Mouse (Mus musculus): ENCODE data around the gene Gdpd5.

The Gdpd5 gene

DNA sequence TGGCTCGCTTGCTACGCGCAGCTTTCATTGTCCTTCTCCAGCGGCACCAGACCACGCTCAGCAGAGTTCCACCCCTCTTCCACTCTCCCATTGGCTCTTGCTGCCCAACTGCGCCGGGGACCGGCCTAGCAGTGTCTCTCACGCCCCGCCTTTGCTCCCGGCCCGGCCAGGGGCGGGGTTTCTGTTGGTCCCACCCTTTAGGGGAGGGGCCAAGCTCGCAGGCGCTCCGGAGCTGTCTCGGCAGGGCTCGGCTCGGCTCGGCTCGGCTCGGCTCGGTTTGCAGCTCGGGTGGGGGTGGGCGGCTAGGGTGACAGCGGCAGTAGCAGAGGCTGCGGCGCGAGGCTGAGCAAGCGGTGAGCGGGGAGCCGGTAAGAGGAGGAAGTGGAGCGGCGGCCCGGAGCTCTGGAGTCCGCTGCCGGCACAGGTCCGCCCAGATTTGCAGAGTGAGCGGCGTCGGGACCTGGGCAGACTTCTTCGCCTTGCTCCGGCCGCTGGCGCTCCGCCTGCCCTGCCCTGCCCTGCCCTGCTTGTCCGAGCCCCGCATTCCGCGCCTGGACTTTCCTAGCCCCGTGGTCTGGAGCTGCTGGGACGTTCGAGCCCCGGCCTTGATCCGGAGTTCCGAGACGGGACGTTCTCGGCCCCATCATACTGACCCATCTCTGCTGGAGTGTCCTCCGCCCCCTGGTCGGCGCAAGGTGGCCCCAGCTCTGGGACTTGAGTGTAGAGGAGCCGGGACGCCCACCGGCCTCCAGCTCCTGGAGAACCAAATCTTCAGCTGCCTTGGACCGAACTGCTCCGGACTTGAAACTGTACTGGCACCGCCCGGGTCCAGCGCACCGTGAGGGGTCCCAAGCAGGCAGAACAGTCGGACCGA is at the start of gene Gdpd5:
Gene Gdpd5, plus strand, starts transcription at position 201 of the 874 bp plus-strand sequence.
- DNase-seq (ENCODE audit: low read depth, low spot score): peak; percentile 95

DNA sequence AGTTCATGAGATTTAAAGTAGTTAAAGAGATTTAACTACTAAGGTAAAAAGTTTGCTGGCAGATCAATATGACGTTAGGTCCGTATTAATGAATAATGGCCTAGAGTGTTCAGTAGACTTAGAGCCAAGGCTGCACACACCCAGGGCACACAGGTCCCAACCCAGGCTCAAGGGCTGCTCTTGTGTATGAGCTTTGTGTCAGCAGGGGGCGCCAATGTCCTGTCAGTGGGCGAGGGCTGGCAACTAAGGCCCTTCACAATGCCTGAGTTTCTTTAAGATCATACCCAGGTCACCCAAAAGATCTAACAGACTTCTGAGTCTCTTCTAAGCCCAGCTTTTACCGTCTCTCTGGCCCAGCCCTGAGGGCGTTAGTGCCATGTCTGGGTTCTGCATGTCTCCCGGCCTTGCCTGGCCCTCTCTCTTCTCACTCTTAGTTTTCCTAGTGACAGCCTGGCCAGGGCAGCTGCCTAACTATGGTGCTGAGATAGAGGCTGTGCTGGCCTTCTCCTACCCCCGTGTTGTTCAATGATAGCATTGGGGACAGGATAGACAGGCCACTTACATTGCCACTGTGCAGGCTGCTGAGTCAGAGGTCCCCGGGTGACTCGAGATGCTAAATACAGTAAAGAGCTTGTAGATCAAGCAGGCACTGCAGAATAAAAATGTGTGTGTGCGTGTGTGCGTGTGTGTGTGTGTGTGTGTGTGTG is 48.3 kb upstream of the Gdpd5 start:
- DNase-seq (ENCODE audit: low read depth, low spot score): peak; percentile 56

DNA sequence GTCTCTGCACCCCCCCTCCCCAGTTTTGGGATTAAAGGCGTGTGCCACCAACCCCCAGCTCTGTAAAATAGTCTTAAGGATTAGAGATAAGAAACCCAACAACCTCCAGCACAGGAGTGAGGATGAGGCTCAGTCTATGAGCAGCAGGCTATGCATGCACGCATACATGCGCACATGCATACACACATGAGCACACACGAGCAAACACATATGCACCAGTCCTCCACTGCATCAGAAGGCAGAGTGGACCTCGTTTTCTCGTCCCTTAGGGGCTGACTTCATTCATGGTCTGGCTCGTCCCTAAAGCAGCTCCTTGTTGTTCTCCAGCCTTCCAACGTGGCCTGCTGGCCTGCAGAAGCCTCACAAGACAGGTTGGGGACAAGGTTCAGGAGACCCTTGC is 40.5 kb upstream of the Gdpd5 start:
- DNase-seq (ENCODE audit: low read depth, low spot score): no peak

DNA sequence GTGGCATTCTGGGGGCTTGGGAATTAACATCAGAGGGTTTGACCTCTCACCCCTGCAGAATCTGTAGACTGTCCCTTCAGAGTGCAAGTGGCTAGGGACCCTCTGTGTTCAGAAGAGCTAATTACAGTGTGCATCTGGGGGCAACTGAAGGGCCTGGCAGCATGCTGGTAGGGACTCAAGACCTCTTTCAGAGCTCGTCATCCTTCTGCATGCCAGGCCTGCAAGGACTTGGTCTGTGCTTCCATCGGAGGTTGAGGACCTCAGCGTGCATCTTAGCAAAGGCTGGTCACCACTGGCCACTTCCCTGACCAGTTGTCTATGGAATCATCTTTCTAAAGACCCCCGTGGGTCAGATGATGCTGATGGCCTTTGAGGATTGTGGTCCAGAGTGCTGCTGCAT is 37.6 kb upstream of the Gdpd5 start:
- DNase-seq (ENCODE audit: low read depth, low spot score): no peak

DNA sequence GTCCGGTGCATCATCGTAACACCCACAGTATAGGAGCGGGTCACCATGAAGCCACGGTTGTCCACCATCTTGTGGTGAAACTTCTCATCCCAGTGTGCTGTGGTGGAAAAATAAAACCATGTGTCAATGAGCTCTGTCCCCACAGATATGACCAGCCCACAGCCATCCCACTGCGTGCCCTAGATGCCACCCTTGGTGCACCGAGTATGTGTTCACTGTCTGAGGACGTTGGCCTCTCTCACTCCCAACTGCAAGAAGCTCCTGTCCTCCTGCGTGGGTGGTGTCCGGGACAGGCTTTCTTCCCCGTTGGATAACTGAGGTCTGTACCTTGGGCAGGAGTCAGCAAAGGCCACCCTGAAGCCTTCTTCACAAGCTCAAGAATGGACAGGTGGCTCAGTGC is 33.9 kb upstream of the Gdpd5 start:
- DNase-seq (ENCODE audit: low read depth, low spot score): no peak

DNA sequence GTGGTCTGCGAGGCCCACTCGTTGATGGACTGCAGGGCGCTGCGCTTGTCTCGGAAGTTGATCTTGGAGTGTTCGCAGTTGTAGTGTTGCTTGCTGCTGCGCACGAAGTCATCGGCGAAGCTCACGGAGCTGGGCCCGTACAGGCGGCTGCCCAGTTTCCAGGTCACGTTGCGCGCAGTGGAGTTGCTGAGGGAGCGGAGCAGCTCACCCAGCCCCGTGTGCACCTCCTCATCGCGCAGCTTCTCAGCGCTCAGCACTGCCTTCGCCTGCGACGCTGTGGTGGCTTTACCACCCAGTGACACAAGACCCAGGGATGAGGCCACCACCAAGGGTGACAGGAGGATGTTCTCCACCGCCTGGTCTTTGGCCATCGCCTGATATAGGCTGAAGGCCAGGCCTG is 32.3 kb upstream of the Gdpd5 start:
- no peak for DNase-seq (ENCODE audit: low read depth, low spot score)

DNA sequence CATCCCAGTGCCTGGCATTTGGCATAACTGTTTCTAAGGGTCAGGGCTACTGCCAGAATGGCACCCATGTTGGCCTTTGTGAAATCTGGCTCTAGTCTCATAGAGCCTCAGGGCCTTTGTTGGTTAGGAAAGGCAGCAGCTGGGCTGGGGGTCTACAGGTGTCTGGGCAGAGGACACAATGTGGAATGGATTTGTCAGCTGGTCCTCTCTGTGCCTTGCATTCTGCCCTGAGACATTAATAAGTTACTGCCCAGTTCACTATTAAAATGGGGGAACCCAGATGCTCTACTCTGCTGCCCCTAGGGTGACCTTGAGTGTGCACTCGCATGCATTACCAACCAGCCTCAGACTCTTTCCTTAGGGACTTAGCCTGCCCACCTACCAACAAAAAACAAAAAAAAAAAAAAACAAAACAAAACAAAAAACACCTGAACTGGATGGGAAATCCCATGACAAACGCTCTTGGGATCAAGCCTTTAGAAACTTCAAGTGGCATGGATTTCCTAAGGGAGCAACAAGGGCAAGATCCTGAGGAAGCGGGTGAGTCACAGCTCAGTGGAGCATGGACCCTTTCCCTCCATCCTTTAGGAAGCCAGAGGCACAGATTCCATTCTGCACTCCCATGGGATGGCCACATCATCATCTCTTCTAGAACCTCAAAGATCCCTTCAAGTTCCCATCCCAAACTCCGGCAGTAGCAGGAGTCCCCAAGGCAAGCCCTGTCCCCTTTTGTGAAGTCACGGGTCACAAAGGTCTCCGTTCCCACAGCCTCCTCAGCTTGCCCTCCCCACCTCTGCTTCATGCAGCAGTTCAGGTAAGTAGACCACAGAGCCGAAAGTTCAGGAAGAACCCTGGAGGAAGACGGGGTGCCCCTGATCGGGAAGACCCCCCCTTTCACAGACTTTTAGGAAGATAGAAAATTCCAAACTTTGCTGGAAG is 31.2 kb upstream of the Gdpd5 start:
- DNase-seq (ENCODE audit: low read depth, low spot score): no peak

DNA sequence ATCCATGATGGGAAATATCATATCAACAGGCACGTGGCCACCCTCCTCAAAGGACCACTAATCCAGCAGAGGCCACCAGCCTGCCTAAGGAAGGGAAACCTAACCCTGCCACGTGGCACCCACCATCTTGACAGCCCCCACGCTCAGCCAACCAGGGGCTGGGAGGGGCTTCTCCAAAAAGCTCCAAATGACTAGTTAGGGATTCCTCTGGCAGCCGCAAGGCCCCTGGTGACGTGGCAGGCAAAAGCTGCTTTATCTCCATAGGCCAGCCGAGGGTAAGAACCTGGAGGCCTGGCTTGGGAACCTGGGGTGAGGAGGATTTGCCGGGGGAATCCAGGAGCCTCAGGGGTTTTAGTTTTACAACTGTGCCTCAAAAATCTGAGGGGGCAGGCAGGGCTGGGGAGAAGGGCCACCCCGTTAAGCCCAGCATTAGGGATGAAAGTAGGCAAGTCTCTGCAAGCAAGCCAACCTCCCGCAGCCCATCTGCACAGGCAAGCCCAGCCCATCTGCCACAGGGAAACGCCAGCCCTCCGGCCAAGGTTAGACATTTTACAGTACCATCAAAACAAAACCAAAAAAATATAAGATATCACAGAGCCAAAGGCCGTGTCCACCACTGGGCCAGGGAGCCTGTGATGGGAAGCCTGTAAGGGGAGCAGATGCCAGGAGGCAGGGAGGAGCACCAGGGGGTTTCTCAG is 30.0 kb upstream of the Gdpd5 start:
- no peak for DNase-seq (ENCODE audit: low read depth, low spot score)

DNA sequence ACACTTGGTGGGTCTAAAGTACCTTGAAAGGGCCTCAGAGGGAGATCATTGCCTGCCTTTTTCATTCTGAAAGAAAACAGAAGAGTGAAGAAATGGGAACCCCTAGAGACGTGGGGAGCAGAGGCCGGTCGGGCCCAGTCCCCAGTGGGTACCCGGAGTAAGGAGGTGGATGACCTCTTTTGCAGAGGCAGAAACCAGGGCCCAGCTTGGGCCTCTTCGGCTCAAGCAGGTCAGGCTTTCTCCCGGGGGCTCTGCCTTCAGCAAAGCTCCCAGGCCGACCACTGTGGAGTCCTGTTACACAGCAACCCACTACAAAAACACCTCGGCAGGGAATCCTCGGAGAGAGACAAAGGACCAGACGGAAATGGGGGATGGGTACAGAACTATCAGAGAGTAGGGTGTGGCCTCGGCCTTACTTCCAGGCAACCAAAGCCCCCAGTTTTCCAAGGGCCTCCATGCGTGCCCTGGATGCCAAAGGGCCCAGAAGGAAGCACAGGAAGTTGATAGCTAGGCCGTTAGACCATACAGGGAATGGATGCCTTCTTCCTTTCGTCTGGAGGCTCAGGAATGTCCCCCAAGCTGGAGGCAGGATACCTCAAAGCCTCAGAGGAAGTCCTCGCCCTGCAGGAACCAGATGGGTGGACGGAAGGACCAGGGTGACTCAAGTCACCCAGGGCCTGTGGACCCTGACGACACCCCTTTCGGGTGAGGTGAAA is 29.3 kb upstream of the Gdpd5 start:
- DNase-seq (ENCODE audit: low read depth, low spot score): no peak

DNA sequence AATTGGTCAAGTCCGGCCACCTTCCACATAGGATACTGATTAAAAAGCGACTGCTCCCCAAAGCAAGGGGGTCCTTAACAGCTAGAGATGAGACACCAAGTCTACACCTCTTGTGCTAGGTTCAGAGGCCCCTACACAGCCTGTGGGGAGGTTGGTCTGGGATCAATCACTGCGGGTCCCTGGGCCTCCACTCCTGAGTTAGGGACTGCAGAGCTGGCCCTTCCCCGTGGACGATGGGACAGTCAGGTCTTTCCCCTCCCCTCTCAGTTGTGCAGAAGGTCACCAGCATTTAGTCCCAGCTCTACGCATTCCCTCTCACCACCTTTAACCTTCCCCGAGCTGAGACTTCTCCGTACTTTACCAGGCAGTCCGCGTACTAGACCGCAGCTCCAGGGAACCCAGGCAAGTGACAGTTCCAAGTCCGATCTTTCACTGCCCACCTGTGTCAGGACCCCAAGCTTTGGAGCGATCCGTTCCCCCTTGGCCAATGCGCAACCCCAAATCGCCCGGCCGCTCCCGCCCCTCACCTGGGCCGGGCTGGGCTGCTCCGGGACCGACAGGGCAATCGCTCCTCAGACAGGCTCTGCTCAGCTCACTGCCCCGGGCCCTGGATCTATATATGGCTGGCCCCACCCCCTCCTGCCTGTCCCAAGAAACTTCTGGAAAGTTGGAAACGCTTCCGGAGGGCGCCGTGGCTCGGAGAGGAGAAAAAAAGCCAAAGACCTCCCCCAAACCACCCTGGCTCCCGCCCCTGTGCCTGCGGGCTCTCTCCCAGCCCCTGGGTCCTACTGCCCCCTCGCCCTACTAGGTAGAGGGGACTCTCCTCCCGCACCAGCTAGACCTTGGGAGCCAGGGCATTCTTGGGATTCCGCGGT is 28.5 kb upstream of the Gdpd5 start, which contains the start of gene Serpinh1:
Gene Serpinh1, minus strand, starts transcription at position 714 of the 875 bp plus-strand sequence.
- DNase-seq (ENCODE audit: low read depth, low spot score): no peak

DNA sequence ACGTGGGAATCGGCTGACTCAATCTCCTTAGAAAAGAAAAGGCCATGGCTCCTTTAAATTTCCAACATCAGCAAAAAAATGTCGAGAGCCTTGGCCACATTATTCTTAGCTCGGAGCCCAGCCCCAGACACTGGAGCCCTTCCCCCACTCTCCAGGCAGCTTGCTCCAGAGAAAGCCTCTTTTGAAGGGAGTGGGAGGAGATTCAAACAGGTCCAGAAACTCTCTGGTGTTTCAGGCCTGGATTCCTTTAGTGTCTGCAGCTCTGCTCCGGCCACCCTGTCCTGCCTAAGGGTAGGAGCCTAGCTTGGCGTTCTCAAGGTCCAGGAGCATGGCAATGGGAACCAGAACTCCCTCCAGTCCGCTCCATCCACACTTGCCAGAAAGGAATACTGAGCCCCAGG is 25.5 kb upstream of the Gdpd5 start:
- no peak for DNase-seq (ENCODE audit: low read depth, low spot score)

DNA sequence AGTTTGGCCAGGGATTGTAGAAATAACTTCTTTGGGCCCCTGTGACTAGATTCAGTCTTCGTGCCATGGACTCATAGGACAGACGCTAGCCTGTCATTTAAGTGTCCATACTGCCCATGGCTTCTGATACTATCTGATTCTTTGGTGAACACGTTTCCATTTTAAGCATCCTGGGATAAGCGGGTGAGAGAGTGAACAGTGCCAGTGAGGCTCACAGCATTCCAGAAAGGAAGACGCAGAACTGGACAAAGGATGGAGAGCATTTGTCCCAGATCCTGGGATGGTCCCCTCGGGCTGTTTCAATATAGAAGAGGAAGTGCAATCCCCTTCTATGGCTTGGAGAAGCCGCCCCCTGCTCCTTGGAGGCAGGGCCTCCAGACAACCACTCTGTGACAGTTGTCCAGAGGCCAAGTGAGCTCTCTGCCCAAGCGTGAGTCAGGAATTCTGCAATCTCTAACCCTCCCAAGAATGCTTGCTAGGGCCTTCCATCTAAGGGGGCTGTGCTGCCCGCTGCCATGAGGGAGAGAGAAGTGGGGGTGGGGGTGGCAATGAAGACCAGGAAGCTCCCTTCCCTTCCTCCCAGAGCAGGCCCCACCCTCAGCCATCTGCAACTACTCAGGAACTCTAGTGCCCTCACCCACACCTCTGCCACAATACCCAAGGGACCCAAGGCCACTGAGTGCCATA is 24.8 kb upstream of the Gdpd5 start:
- DNase-seq (ENCODE audit: low read depth, low spot score): no peak

DNA sequence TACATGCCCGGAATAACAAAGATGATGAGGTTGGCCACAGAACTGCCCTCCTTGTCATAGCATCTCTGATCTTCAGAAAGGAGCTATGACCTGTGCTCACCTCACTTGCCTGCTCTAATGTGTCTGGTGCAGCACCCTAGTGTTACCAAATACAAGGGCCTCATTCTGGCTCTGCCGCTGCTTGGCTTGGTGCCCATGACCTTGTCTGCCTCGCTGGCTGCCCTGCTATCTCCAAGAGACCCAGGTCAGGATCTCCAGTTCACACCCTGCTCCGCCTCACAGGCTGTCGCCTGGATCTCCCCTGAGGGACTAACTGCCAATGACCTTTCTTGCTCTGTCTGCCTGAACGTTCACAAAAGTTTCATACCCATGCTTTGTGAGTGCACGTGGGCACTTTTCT is 24.0 kb upstream of the Gdpd5 start:
- no peak for DNase-seq (ENCODE audit: low read depth, low spot score)

DNA sequence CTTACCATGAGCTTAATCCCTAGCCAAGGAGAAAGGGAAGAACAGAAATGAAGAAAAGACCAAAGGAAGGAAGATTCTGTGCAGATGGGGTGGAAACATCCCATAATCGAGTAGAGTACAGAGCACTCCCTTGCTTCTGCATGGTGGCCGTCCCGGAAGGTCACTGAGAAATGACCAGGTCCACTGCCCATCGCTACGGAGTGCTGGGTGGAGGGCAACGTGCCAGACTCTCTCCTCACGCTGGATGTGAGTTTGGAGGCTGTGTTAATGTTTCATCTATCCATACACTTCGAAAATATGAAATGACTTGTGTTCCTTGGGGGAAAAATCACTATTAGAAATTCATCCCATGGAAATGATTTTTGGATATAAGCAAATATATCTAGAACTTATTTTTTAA is 22.8 kb upstream of the Gdpd5 start:
- no peak for DNase-seq (ENCODE audit: low read depth, low spot score)

DNA sequence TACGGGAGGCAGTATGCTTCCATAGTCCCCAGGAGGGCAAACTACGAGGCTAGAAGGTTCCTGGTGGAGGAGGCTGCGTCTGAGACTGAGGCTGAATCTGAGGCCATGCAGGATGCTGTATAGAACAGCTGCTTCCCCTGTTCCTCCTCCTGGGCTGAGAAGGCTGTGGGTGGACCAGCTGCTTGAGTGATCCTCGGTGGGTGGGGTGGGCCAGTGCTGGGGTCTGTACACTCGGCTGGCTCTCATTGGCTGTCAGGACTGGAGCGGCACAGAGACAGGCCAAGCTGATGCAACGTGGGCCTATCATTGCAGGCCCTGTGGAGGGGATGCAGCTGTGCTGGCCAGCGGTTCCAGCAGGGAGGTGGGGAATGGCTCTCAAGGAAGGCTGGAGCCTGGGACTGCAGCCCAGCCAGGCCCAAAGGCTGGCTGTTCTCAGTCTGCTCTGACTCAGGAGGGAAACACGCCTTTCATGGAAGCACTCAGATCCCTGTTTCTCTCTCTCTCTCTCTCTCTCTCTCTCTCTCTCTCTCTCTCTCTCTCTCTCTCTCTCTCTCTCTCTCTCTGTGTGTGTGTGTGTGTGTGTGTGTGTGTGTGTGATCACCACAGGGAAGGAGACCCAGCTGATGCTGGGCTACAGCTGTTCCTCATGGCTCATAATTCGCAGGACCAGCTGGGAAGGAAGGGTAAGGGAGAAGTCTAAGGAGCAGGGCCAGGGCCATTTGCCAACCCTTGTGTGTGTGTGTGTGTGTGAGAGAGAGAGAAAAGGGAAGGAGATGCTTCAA is 21.0 kb upstream of the Gdpd5 start:
- DNase-seq (ENCODE audit: low read depth, low spot score): no peak

DNA sequence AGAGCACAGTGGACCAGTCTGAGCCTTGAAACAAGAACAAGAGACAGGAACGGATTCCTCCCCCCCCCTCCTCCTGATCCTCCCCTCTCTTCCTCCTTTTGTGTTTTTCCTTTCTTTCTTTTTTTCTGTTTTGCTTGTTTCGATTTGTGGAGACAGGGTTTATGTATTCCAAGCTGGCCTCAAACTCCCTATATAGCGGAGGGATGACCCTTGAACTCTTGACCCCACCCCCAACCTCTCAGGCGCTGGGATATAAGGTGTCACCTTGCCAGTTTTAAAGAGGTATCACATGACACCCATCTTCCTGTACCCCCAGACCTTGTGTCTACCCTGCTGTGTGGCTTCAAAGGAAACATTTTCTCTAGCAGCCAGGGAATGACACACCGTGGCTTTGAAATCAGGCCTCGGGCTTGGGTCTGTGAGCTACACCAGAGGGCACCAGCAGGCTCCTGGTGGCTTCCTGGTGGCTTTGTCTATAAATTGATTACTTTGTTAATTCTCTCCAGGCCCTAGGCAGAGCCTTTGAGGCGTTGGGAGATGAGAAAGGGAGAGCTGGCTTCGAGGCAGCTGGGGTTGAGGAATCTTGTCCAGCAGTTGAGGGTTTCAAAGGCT is 20.3 kb upstream of the Gdpd5 start:
- DNase-seq (ENCODE audit: low read depth, low spot score): no peak

DNA sequence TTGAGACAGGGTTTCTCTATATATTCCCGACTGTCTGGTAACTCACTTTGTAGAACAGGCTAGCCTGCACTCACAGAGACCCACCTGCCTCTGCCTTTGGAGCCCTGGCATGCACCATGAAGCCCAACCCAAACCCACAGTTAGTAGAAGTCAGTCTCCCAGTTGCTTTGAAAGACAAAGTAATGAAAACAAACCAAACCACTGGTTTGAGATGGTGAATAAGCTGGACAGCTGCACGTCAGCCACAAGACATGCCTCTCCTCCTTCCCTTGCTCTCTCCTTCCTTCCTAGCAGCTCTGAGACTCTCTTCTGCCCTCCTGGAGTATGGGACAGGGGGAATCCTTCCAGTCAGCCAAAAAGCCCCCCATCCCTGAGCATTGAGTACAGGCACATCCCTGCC is 19.1 kb upstream of the Gdpd5 start:
- DNase-seq (ENCODE audit: low read depth, low spot score): no peak

DNA sequence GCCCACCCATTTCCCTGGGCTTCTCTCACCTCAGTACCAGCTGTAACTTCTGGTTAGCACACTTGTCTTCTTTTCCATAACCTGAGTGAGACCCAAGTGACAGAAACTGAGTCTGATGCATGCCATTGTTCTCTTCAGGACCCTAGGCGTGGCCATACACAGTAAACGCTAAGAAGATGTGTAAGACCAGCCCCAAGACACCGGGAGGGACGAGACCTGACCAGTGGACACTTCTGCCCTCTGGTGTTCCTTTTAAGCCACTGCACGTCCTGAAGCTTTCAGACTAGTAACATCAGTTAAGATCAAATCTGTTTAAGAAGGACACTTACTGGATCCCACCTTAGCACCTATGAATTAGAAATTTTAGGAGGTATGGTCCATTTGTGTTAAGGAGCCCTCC is 16.1 kb upstream of the Gdpd5 start:
- DNase-seq (ENCODE audit: low read depth, low spot score): peak; percentile 68

All from retina, adult 2 months (tissue).